Mouse (Mus musculus): ENCODE results near the gene Cryl1. TPM values are rescaled to one million over a fixed set of nuclear protein-coding genes. Genes with fewer than 3 reads are reported as not detected.

Cryl1 gene
- 10 to 100 TPM; 21.9 to 34.6 TPM for total RNA-seq (2021)
- long read RNA-seq, experiment 1, transcript Cryl1-201 (8 exons, 1,497 nt) = major isoform, 18 of 22 reads
- long read RNA-seq, experiment 1, partial matches to known transcripts = 1 of 22 reads
- long read RNA-seq, experiment 1, other reads (novel, unspliced or antisense) = 3 of 22 reads
- long read RNA-seq, experiment 2, transcript Cryl1-201 (8 exons, 1,497 nt) = major isoform, 52 of 57 reads
- long read RNA-seq, experiment 2, partial matches to known transcripts = 1 of 57 reads
- long read RNA-seq, experiment 2, other reads (novel, unspliced or antisense) = 4 of 57 reads

DNA sequence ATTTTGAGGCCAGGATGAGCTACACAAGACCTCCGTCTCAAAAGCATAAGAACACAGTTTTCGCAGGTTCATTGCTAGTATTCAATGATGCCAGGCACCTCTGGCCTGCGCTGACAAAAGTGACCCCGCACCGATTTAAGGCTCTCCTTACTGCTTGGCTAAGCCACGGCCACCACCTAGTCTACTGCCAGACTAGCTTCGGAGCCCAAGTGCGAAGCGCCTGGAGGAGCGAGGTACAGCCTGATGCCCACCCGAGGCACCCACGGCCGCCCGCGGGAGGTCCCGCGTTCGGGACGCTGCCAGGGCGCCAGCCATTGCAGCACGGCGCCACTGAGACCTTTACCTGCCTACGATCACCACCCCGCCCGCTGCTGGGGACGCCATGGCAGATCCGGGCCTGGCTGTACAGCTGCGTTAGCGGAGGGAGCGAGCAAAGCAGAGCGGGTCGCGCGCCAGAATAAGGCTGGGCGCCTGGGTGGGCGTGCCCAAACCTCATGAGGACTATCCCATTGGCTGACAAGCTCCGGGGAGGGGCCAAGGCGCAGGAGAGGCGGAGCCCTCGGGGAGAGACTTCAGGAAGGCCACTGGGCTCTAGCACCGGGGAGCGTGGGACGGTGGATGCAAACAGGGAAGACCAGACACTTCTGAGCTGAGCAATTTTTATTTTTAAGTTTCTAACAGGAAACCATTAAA lies at the start of gene Cryl1:
TSS of gene Cryl1 (minus strand) at position 465 of the 693 bp plus-strand sequence.
- DNase-seq (ENCODE audit: low spot score in 2 of 2) = peak; percentile 89 to 92

GRCm38 (mm10) chr14:57430451-57430850 lies 32.1 kb upstream of the Cryl1 start:
- no peak for DNase-seq (ENCODE audit: low spot score in 2 of 2)

DNA sequence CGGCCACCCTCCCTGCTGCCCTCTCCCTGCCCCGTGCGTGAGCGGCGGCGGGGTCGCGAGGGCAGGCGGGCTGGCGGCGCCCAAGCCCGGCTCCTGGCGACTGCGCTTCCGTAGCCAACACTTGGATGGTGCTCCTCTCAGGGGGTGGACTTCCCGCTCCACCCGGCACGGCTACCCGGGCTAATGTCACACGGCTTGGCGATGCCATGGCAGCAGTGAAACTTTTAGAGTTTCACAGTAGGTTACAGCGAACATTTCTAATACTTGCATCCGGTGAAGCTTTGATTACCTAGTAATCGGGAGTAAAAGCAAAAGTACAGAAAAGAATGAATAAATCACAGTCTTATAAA lies 25.9 kb upstream of the Cryl1 start:
- no peak for DNase-seq (ENCODE audit: low spot score in 2 of 2)

GRCm38 (mm10) chr14:57423432-57424211 lies 25.3 kb upstream of the Cryl1 start, which contains the start of gene Ift88:
Gene Ift88 (plus strand): TSS chr14:57424062.
- DNase-seq (ENCODE audit: low spot score in 2 of 2) = peak; percentile 71 to 88

DNA sequence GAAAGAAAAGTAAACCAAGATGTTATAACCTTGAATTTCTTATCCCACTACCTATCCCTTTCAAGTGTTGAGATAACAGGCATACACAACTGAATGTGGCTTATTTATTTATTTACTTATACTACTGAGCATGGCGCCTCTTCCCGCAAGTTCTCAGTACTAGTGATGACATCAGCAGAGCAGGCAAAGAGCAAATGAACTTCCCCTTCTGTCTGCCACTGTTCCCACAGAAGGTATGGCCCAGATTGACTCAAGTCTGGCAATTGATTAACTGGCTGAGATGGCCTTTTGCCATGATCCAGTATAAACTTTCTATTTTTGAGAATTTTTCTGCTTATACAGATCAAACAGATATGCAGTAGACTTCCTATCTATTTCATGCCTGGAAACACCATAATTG lies 18.9 kb upstream of the Cryl1 start:
- no peak for DNase-seq (ENCODE audit: low spot score in 2 of 2)

- no peak for DNase-seq (ENCODE audit: low spot score in 2 of 2)
These were observed 13.8 kb upstream of the Cryl1 start for GRCm38 (mm10) chr14:57412166-57412565.

DNA sequence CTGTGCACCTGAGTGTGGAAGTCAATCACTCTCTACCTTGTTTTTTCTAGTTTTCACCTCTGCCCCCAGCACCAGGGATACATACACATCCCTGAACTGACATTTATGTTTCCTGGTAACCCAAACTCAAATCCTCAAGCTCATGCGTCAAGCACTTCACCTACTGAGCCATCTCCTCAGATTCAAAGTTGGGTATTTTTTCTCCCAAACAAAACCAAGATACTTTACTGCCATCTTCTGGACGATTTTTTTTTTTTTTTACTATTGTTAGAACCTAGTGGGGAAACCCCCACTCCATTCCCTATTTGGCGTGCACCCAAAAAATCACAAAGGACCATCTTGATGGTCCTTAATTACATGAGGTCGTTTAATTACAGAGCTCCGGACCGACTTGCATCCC lies 10.8 kb upstream of the Cryl1 start:
- DNase-seq (ENCODE audit: low spot score in 2 of 2) = no peak

DNA sequence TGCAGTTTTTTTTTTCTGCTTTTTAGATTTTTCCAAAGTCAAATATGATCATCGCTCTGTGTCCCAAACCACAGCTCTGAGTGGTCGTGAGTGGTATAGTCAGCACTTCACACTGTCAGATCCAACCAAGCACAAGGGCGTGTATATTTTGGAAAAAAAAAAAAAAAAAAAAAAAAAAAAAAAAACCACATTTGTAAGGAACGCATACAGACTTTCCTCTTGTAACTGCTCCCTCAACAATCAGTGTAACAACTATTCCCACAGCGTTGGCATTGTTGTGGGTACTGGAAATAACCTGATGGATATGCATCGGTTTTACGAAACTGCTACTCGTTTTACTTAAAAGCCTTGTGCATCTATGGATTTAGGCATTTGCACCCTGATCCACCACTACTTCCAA lies 9.8 kb upstream of the Cryl1 start:
- no peak for DNase-seq (ENCODE audit: low spot score in 2 of 2)

GRCm38 (mm10) chr14:57407039-57407987 lies 9.0 kb upstream of the Cryl1 start:
- DNase-seq (ENCODE audit: low spot score in 2 of 2) = no peak

DNA sequence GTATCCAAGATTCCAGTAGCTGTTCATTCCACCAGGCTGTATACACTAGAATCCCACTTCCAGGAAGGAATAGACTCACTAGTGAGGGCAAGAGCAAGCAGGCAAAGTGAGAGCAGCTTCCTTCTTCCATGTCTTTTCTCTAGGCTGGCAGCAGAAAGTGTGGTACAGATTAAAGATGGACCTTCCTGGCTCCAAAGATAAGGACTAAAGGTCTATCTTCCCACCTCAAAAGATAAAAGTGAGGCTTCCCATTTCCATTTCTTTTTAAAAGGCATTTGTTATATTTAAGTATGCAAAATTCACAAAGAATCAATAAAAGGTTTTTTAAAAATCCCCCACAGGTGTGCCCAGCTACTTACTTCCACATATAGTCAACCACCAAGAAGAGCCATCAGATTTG lies 4.5 kb upstream of the Cryl1 start:
- DNase-seq (ENCODE audit: low spot score in 2 of 2) = no peak

DNA sequence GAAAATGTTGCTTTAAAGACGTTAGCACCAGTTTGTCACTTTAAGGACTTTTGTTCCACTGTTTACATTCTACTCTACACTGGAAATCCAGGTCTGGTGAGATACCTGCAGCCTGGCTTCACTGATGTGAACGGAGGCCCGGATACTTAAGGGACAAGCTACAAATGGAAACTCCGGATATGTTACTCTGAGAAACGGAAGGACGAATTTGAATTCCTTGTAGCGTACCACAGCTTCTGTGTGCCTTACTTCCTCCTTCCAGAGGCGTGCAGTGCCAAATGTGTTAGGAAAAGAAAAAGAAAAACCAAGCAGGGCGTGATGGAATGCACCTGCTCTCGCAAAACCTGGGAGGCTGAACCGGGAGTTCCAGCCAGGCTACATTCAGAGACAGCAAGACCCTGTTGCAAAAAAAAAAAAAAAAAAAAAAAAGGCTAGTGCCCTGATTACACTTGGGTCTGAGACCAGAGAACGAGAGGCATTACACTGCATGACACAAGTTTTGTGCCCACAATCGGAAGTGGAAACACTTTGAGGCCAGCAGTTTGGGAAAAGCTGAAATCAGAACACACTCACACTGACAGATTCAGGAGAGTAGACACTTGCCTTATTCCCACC lies 591 bp upstream of the Cryl1 start:
- no peak for DNase-seq (ENCODE audit: low spot score in 2 of 2)

GRCm38 (mm10) chr14:57397221-57397620 lies 1.1 kb downstream of the Cryl1 start:
- DNase-seq (ENCODE audit: low spot score in 2 of 2) = no peak

DNA sequence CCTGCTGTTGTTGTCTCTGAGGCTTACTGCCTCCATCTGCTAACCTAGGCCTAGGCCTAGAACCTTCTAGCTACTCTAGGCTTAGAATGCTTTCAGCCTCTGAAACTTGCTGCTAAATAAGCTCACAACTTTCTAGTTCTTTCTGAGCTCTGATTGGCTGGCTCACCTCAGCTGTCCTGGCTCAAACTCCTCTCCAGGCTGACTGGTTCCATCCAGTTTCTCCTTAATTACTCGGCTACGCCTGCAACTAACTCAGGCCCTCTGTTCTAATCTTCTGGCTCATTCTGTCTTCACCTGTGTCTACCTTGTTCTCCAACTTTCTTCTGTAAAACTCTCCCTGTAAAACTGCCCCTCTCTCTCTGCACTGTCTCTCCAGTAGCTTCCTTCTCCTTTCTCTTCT lies 2.9 kb downstream of the Cryl1 start:
- DNase-seq (ENCODE audit: low spot score in 2 of 2) = no peak

GRCm38 (mm10) chr14:57392278-57392677 lies 6.1 kb downstream of the Cryl1 start:
- no peak for DNase-seq (ENCODE audit: low spot score in 2 of 2)

- DNase-seq (ENCODE audit: low spot score in 2 of 2) = no peak
These were observed 6.7 kb downstream of the Cryl1 start for GRCm38 (mm10) chr14:57391621-57392020.

DNA sequence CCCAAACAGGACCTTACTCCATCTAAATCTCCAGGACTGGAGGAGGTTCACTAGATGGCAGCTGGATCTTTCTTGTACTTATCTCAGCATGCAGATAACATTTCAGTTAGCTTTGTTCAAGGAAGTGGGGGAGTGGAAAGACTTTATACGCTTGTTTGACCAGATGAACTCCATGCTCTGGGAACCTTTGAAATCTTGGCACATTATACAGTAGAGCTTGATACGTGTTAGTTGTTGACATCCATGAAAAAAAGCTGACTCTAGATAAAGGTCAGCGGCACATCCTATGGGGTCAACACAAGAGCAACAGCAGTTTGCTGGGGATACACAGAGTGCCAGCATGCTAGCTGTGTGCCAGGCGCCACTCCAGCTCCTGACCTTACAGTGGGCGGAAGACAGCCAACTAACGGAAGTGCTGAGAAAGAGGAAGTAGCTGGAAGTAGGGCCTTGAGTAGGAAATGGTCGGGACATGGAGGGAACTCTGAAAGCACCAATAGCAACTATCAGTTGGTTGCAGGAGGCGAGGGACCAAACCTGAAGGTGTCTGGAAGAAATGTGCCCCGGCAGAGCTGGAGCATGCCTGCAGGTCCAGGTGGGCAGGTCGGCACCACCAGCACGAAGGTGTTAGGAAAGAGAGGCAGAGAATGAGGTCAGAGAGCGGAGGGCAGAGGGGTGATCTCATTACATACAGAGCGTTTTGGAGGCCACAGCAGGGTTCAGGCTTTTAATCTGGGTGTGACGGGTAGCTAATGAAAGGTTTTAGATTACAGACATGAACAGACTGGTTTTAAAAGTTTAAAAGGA lies 11.4 kb downstream of the Cryl1 start:
- DNase-seq (ENCODE audit: low spot score in 2 of 2) = no peak

- no peak for DNase-seq (ENCODE audit: low spot score in 2 of 2)
These were observed 12.7 kb downstream of the Cryl1 start for GRCm38 (mm10) chr14:57385667-57386066.

- DNase-seq (ENCODE audit: low spot score in 2 of 2) = no peak
These were observed 20.8 kb downstream of the Cryl1 start for GRCm38 (mm10) chr14:57377531-57377930.

DNA sequence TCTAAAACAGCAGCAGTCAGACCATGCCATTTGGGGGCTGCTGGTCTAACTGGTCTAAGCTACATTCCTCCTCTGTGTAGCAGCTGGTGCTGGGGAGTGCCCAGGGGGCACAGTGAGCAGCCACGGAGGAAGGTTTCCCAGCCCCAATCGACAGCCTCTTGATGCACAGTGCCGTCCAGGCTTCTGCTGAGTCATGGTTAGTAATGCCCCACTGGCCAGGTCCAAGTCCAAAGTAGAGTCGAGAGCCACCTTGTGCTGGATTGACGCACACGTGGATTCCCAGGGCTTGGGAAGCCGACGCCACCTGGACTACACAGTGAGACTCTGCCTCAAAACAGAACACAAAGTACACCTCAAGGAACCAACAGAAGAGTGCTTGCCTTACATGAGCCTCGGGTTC lies 21.4 kb downstream of the Cryl1 start:
- DNase-seq (ENCODE audit: low spot score in 2 of 2) = no peak

DNA sequence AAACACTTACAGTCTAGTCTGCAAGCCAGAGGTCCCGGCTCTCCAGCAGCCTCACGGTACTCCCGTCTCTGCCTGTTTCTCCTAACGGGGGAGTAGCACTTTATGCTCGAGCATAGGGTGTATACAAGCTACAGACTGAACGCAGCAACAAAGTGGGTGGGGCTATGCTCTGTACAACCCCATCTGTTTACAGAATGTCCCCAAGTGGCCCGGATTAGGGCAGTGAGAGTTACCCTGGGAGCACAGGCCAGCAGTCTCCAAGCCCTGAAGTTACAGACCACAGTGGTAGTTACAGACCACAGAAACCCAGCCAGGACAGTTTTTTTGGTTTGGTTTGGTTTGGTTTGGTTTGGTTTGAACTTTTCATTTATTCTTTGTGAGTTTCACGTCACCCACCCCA lies 22.3 kb downstream of the Cryl1 start:
- DNase-seq (ENCODE audit: low spot score in 2 of 2) = no peak
